11 mouse cellular contexts compared by ENCODE assay signal in genomic region chr14:40893884-40894283, GRCm38 (mm10). TPM values are rescaled to one million over a fixed set of nuclear protein-coding genes. Genes with fewer than 3 reads are reported as not detected.
DNase-seq lines count a peak whose midpoint lies in the region; ATAC-seq and TF ChIP-seq lines count a peak whose summit lies in the region.
"Had no signal": no experiment of that assay in that cellular context is flagged by ENCODE, and none has a peak within 500 bp of the region (broad histone marks: within the 10 kb centered on the region; RNA-seq: fewer than 3 reads in every experiment).

No protein-coding gene starts in this region.

- intact Hi-C loops in left cerebral cortex, postnatal 4 days (cut with DNase I), result no loop called here
- intact Hi-C loops in left cerebral cortex, adult 2 months (cut with DNase I), result loop anchor here (5.0 kb wide), 1 partner anchor 1362 kb away; no protein-coding TSS in a partner anchor

- H3K36me3 ChIP-seq in forebrain, embryonic 11.5 days (ENCODE audit: control insufficient read depth, insufficient read depth, low read length), result no peaks in the 10 kb centered on the region
- H3K36me3 ChIP-seq in forebrain, embryonic 10.5 days (replicated peaks), result no peaks in the 10 kb centered on the region
- H3K36me3 ChIP-seq in hindbrain, embryonic 12.5 days, result no peaks in the 10 kb centered on the region
- H3K36me3 ChIP-seq in hindbrain, embryonic 13.5 days, result no peaks in the 10 kb centered on the region
- H3K36me3 ChIP-seq in E14TG2a.4 (ENCODE audit: insufficient read depth, low read length), result no peaks in the 10 kb centered on the region
- no peaks in the 10 kb centered on the region for H3K36me3 ChIP-seq in limb, embryonic 13.5 days
- H3K36me3 ChIP-seq: G1E; hindbrain, embryonic 15.5 days had no signal

- 0 out of 2 replicates have a peak, but pooled peaks cover 2% of the 10 kb centered on the region for H3K4me1 ChIP-seq in forebrain, embryonic 11.5 days (replicated peaks; ENCODE audit: control insufficient read depth, insufficient read depth, low read length)
- H3K4me1 ChIP-seq in forebrain, embryonic 10.5 days, result peaks cover 24% of the 10 kb centered on the region
- H3K4me1 ChIP-seq in hindbrain, embryonic 12.5 days, result peaks cover 8% of the 10 kb centered on the region
- peaks cover 7% of the 10 kb centered on the region for H3K4me1 ChIP-seq in hindbrain, embryonic 13.5 days (replicated peaks)
- peaks cover 41% of the 10 kb centered on the region for H3K4me1 ChIP-seq in E14TG2a.4 (replicated peaks; ENCODE audit: low read depth, low read length)
- peaks cover 15% of the 10 kb centered on the region for H3K4me1 ChIP-seq in limb, embryonic 13.5 days

- DNase-seq in forebrain, embryonic 11.5 days (ENCODE audit: low spot score), result no peak
- DNase-seq in forebrain, embryonic 10.5 days (ENCODE audit: extremely low spot score, low spot score), result no peak
- DNase-seq in left cerebral cortex, postnatal 4 days, result no peak
- no peak for DNase-seq in left cerebral cortex, adult 2 months (ENCODE audit: extremely low spot score in 1 of 2, low spot score in 2 of 2)

- H3K4me3 ChIP-seq in forebrain, embryonic 11.5 days (ENCODE audit: low read depth, low read length), result no peak overlapping the region
- no peak overlapping the region for H3K4me3 ChIP-seq in forebrain, embryonic 10.5 days
- H3K4me3 ChIP-seq in hindbrain, embryonic 12.5 days, result no peak overlapping the region
- H3K4me3 ChIP-seq in hindbrain, embryonic 13.5 days, result no peak overlapping the region
- peak overlapping the region; percentile 35 for H3K4me3 ChIP-seq in E14TG2a.4 (replicated peaks; ENCODE audit: low read length)
- no peak overlapping the region for H3K4me3 ChIP-seq in limb, embryonic 13.5 days
- H3K4me3 ChIP-seq in left cerebral cortex, adult 2 months, result no peak overlapping the region

- no peak overlapping the region for H3K27ac ChIP-seq in forebrain, embryonic 11.5 days (ENCODE audit: low read depth, low read length)
- no peak overlapping the region for H3K27ac ChIP-seq in forebrain, embryonic 10.5 days
- H3K27ac ChIP-seq in hindbrain, embryonic 12.5 days, result no peak overlapping the region
- no peak overlapping the region for H3K27ac ChIP-seq in hindbrain, embryonic 13.5 days
- peak overlapping the region; percentile 10; the same call in 1 of the 2 replicates for H3K27ac ChIP-seq in limb, embryonic 13.5 days
- H3K27ac ChIP-seq in left cerebral cortex, adult 2 months, result no peak overlapping the region
- H3K27ac ChIP-seq: hindbrain, embryonic 15.5 days; liver, embryonic 14.5 days had no signal

- 0 out of 2 replicates have a peak, but pooled peaks have one; percentile 3 for ATAC-seq in forebrain, embryonic 11.5 days (replicated peaks; ENCODE audit: low FRiP score)
- no peak for ATAC-seq in hindbrain, embryonic 12.5 days (ENCODE audit: low FRiP score)
- no peak for ATAC-seq in hindbrain, embryonic 13.5 days (ENCODE audit: low FRiP score)
- ATAC-seq in limb, embryonic 13.5 days (ENCODE audit: low FRiP score, low read depth), result no peak

- H3K4me2 ChIP-seq in forebrain, embryonic 11.5 days (ENCODE audit: low read depth, low read length, severe bottlenecking), result no peak overlapping the region
- H3K4me2 ChIP-seq in hindbrain, embryonic 12.5 days (replicated peaks), result peak overlapping the region; percentile 54; the same call in 1 of the 2 replicates
- no peak overlapping the region for H3K4me2 ChIP-seq in hindbrain, embryonic 13.5 days
- H3K4me2 ChIP-seq in limb, embryonic 13.5 days (replicated peaks), result peak overlapping the region; percentile 60

- 73% methylated on average over 8 of the region's 8 CpGs for WGBS in forebrain, embryonic 11.5 days
- 70% methylated on average over 8 of the region's 8 CpGs for WGBS in forebrain, embryonic 10.5 days
- 65% methylated on average over 8 of the region's 8 CpGs for WGBS in hindbrain, embryonic 12.5 days
- 75% methylated on average over 8 of the region's 8 CpGs for WGBS in hindbrain, embryonic 13.5 days
- WGBS in limb, embryonic 13.5 days, result 51% methylated on average over 8 of the region's 8 CpGs

- no peak for TF ChIP-seq CTCF in E14TG2a.4 (conservative IDR thresholded peaks at IDR 0.05; ENCODE audit: low read length)
- no peak for TF ChIP-seq CTCF in left cerebral cortex, adult 2 months (IDR thresholded peaks at IDR 0.05)

- H3K27me3 ChIP-seq in forebrain, embryonic 11.5 days (ENCODE audit: control insufficient read depth, insufficient read depth, low read length), result no peaks in the 10 kb centered on the region
- H3K27me3 ChIP-seq in forebrain, embryonic 10.5 days (ENCODE audit: poor library complexity, severe bottlenecking), result no peaks in the 10 kb centered on the region
- no peaks in the 10 kb centered on the region for H3K27me3 ChIP-seq in hindbrain, embryonic 12.5 days
- H3K27me3 ChIP-seq in hindbrain, embryonic 13.5 days, result no peaks in the 10 kb centered on the region
- H3K27me3 ChIP-seq in E14TG2a.4 (ENCODE audit: insufficient read depth, low read length), result no peaks in the 10 kb centered on the region
- no peaks in the 10 kb centered on the region for H3K27me3 ChIP-seq in limb, embryonic 13.5 days
- H3K27me3 ChIP-seq: hindbrain, embryonic 15.5 days had no signal

- H3K9me3 ChIP-seq in forebrain, embryonic 11.5 days (ENCODE audit: control insufficient read depth, low read length), result no peaks in the 10 kb centered on the region
- no peaks in the 10 kb centered on the region for H3K9me3 ChIP-seq in forebrain, embryonic 10.5 days
- H3K9me3 ChIP-seq in hindbrain, embryonic 12.5 days (replicated peaks), result no peaks in the 10 kb centered on the region
- H3K9me3 ChIP-seq in hindbrain, embryonic 13.5 days, result no peaks in the 10 kb centered on the region
- H3K9me3 ChIP-seq in E14TG2a.4 (ENCODE audit: low read length), result peaks cover 11% of the 10 kb centered on the region
- H3K9me3 ChIP-seq in limb, embryonic 13.5 days, result no peaks in the 10 kb centered on the region
- H3K9me3 ChIP-seq: G1E; hindbrain, embryonic 15.5 days had no signal

- no peak overlapping the region for H3K9ac ChIP-seq in forebrain, embryonic 11.5 days (ENCODE audit: low read length)
- H3K9ac ChIP-seq in hindbrain, embryonic 12.5 days, result no peak overlapping the region
- no peak overlapping the region for H3K9ac ChIP-seq in hindbrain, embryonic 13.5 days
- no peak overlapping the region for H3K9ac ChIP-seq in limb, embryonic 13.5 days
- H3K9ac ChIP-seq: hindbrain, embryonic 15.5 days; liver, embryonic 14.5 days had no signal

RNA-seq across cellular contexts. Expression of gene Sh2d4b, which starts 0.8 kb away (rescaled TPM):
- polyA plus RNA-seq in forebrain, embryonic 11.5 days (2014; fragmentation: Nextera tagmentation; extraction: Ambion mirVana), result 0.96 and 1.4 TPM in 2 replicates
- 0.32 and 0.55 TPM in 2 replicates for polyA plus RNA-seq in forebrain, embryonic 10.5 days (2016; fragmentation: Nextera tagmentation; extraction: Ambion mirVana)
- 0.83 and 1.4 TPM in 2 replicates for polyA plus RNA-seq in hindbrain, embryonic 12.5 days (2016; fragmentation: Nextera tagmentation; extraction: Ambion mirVana)
- polyA plus RNA-seq in hindbrain, embryonic 13.5 days (2015; fragmentation: Nextera tagmentation; extraction: Ambion mirVana), result 1.1 and 1.9 TPM in 2 replicates
- 0.34 and 0.67 TPM in 2 replicates for polyA plus RNA-seq in limb, embryonic 13.5 days (2015; fragmentation: Nextera tagmentation; extraction: Ambion mirVana)
- 10 to 100 TPM; 10.6 to 11.9 TPM for total RNA-seq in left cerebral cortex, postnatal 4 days (2021)
- total RNA-seq in left cerebral cortex, adult 2 months (2021), result 1 to 10 TPM; 5.8 to 6.7 TPM

Comparison
In these comparisons a context has a peak if more than half of its experiments do, and no peak if none do; other contexts are left out.
1. H3K4me2 ChIP-seq: peak in hindbrain, embryonic 12.5 days (single experiment) and limb, embryonic 13.5 days (single experiment); none in forebrain, embryonic 11.5 days (single experiment) and hindbrain, embryonic 13.5 days (single experiment).